8 mouse cellular contexts compared by ENCODE assay signal in genomic region chr10:63023749-63024579, GRCm38 (mm10). TPM values are rescaled to one million over a fixed set of nuclear protein-coding genes. Genes with fewer than 3 reads are reported as not detected.
DNase-seq lines count a peak whose midpoint lies in the region; ATAC-seq lines count a peak whose summit lies in the region.

Gene Hnrnph3, minus strand, starts transcription at chr10:63024217.
Gene Pbld2, plus strand, starts transcription at chr10:63024315.

- peak; percentile 97 for ATAC-seq in hindbrain, embryonic 15.5 days (ENCODE audit: low FRiP score, low read depth)

- WGBS in hindbrain, embryonic 15.5 days, result under 1% methylated on average over 59 of the region's 69 CpGs

- H3K27ac ChIP-seq in hindbrain, embryonic 15.5 days (replicated peaks), result peak within 1 kb of the TSS; percentile 99

- no peaks in the 10 kb centered on the region for H3K9me3 ChIP-seq in hindbrain, embryonic 15.5 days

- H3K4me2 ChIP-seq in hindbrain, embryonic 15.5 days, result peak within 1 kb of the TSS; percentile 59

- no peaks in the 10 kb centered on the region for H3K36me3 ChIP-seq in hindbrain, embryonic 15.5 days

- DNase-seq in T-cell, adult 2 months (ENCODE audit: low spot score), result peak; percentile 98
- peak; percentile 98 to 99 for DNase-seq in cerebellum, postnatal 36 days
- peak; percentile 99 for DNase-seq in frontal cortex, postnatal 36 days (ENCODE audit: low spot score in 2 of 2)
- DNase-seq in left cerebral cortex, adult 11 months (ENCODE audit: low spot score), result peak; percentile 97
- DNase-seq in lung, postnatal 4 days, result peak; percentile 99
- peak; percentile 98 for DNase-seq in retina, postnatal 7 days (ENCODE audit: low read depth, low spot score)
- DNase-seq in urinary bladder, adult 2 months (ENCODE audit: low spot score), result peak; percentile 99

- H3K27me3 ChIP-seq in hindbrain, embryonic 15.5 days, result no peaks in the 10 kb centered on the region

- H3K4me1 ChIP-seq in hindbrain, embryonic 15.5 days (replicated peaks), result peaks cover 62% of the 10 kb centered on the region

- H3K4me3 ChIP-seq in hindbrain, embryonic 15.5 days, result peak within 1 kb of the TSS; percentile 86

- peak within 1 kb of the TSS; percentile 85 for H3K9ac ChIP-seq in hindbrain, embryonic 15.5 days

RNA-seq across cellular contexts. Expression of gene Hnrnph3, which starts in this region (rescaled TPM):
- 134 and 141 TPM in 2 replicates for polyA plus RNA-seq in hindbrain, embryonic 15.5 days (2015; fragmentation: Nextera tagmentation; extraction: Ambion mirVana)
- polyA plus RNA-seq in urinary bladder, adult 2 months (2012; rRNA removed), result 55.0 and 73.1 TPM in 2 replicates

RNA-seq across cellular contexts. Expression of gene Pbld2, which starts in this region (rescaled TPM):
- polyA plus RNA-seq in hindbrain, embryonic 15.5 days (2015; fragmentation: Nextera tagmentation; extraction: Ambion mirVana), result 0.35 and 0.93 TPM in 2 replicates
- polyA plus RNA-seq in urinary bladder, adult 2 months (2012; rRNA removed), result 3.6 and 4.7 TPM in 2 replicates

Comparison
In these comparisons a context has a peak if more than half of its experiments do, and no peak if none do; other contexts are left out.
1. Peak in every context shown above with its lines: DNase-seq, ATAC-seq, H3K4me3 ChIP-seq and H3K27ac ChIP-seq.